Mouse (Mus musculus) midbrain, embryonic 12.5 days (tissue): ENCODE data around the gene Rcn1. TPM values are rescaled to one million over a fixed set of nuclear protein-coding genes. Genes with fewer than 3 reads are reported as not detected.
A peak's percentile ranks its signal among the peaks of the same experiment; 100 is the strongest.

ENCODE experiments used
- ATAC-seq: fragments of 200-750 bp; cut with Nextera tagmentation; 2 replicates; pipeline ENCODE4 v1.8.0; 2017; ENCODE audit warnings: low read depth, moderate TSS enrichment, moderate library complexity; ENCODE audit not compliant: low FRiP score
- H3K27ac ChIP-seq: fragments of 300-500 bp; sonication (generic); replicated peaks from 2 replicates; pipeline ENCODE4 v1.5.1; 2016; ENCODE audit warnings: mild to moderate bottlenecking
- H3K27me3 ChIP-seq: fragments of 300-500 bp; sonication (generic); 2 replicates; pipeline ENCODE4 v1.6.1; 2016; ENCODE audit warnings: mild to moderate bottlenecking
- H3K36me3 ChIP-seq: fragments of 300-500 bp; sonication (generic); 2 replicates; pipeline ENCODE4 v1.6.1; 2016
- H3K4me1 ChIP-seq: fragments of 300-500 bp; sonication (generic); 2 replicates; pipeline ENCODE4 v1.6.1; 2016
- H3K4me2 ChIP-seq: fragments of 300-500 bp; sonication (generic); replicated peaks from 2 replicates; pipeline ENCODE4 v1.6.1; 2016; ENCODE audit warnings: mild to moderate bottlenecking, moderate library complexity
- H3K4me3 ChIP-seq: fragments of 300-500 bp; sonication (generic); 2 replicates; pipeline ENCODE4 v1.5.1; 2016; ENCODE audit warnings: mild to moderate bottlenecking
- H3K9ac ChIP-seq: fragments of 300-500 bp; sonication (generic); replicated peaks from 2 replicates; pipeline ENCODE4 v1.6.1; 2016; ENCODE audit warnings: mild to moderate bottlenecking, moderate library complexity
- H3K9me3 ChIP-seq: fragments of 300-500 bp; sonication (generic); 2 replicates; pipeline ENCODE4 v1.6.1; 2016; ENCODE audit warnings: mild to moderate bottlenecking
- WGBS: fragments of 180-500 bp; shearing (Covaris S2); methylation state at CpG from one replicate; pipeline ENCODE4 v1.1.7; 2016; 5-methylcytosine and 5-hydroxymethylcytosine counted together
- polyA plus RNA-seq: library from polyadenylated mRNA; unstranded; fragments of >200 nt; fragmentation: Nextera tagmentation; extraction: Ambion mirVana; gene quantifications from 2 replicates; pipeline ENCODE4 v1.2.1, GENCODE M21; 2016

Rcn1 gene
- polyA plus RNA-seq, 1 experiment from 2014 or later = 95.7 TPM

DNA sequence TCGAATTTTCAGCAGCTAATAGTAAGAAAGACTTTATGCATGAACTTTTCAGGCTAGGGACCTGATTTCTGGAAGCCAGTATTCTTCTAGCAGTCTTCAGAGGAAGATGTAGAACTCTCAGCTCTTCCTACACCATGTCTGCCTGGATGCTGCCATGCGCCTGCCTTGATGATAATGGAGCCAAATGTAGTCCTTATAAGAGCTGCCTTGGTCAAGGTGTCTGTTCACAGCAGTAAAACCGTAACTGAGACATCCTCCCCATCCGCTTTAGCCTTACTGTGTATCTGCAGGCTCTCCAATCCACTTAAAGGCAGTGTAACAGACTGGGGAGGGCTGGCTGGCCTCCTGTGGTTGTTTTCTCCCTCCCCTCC, 7.7 kb downstream of the Rcn1 start:
- ATAC-seq = no peak
- no peak overlapping the region for H3K4me3 ChIP-seq
- H3K36me3 ChIP-seq = peaks cover 18% of the 10 kb centered on the region; the same call in 1 of the 2 replicates
- 81% methylated on average over 4 of the region's 4 CpGs for WGBS
- no peaks in the 10 kb centered on the region for H3K9me3 ChIP-seq
- H3K27ac ChIP-seq = 0 out of 2 replicates have a peak overlapping the region, but pooled peaks have one; percentile 2
- H3K9ac ChIP-seq = no peak overlapping the region
- H3K4me2 ChIP-seq = no peak overlapping the region
- H3K4me1 ChIP-seq = peaks cover 14% of the 10 kb centered on the region; the same call in 1 of the 2 replicates
- no peaks in the 10 kb centered on the region for H3K27me3 ChIP-seq

DNA sequence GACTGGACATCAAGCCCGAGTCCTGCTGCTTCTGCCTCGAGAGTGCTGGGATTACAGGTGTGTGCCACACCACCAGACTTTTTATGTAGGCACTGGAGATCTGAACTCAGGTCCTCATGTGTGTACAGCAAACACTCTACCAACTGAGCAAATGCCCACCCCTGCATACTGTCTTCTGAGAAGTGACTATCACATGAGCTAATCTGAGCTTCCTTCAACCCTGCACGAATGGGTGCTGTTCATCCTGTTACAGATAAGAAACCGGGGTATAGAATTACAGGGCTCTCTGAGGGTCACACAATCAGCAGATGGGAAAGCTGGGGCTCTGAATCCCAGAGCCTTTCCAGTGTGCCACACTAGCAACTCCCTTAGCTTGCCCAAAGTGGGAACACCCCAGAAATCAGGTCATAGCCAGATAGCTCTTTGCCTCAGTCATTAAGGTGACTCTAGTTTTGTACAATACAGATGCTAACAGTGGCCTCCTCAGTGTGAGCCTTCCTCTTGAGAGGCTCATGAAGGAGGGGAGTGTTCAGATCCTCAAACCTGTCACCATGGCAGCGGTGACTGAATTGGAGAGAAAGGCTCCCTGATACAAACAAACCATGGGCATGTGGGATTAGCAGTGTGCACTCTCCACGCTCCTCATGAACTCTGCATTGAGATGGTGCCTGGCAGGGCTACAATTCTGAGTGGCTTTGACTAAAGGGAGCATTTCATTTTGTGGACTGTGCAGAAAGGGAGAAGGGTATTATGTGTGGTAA, 8.3 kb downstream of the Rcn1 start:
- 70% methylated on average over 6 of the region's 6 CpGs for WGBS

DNA sequence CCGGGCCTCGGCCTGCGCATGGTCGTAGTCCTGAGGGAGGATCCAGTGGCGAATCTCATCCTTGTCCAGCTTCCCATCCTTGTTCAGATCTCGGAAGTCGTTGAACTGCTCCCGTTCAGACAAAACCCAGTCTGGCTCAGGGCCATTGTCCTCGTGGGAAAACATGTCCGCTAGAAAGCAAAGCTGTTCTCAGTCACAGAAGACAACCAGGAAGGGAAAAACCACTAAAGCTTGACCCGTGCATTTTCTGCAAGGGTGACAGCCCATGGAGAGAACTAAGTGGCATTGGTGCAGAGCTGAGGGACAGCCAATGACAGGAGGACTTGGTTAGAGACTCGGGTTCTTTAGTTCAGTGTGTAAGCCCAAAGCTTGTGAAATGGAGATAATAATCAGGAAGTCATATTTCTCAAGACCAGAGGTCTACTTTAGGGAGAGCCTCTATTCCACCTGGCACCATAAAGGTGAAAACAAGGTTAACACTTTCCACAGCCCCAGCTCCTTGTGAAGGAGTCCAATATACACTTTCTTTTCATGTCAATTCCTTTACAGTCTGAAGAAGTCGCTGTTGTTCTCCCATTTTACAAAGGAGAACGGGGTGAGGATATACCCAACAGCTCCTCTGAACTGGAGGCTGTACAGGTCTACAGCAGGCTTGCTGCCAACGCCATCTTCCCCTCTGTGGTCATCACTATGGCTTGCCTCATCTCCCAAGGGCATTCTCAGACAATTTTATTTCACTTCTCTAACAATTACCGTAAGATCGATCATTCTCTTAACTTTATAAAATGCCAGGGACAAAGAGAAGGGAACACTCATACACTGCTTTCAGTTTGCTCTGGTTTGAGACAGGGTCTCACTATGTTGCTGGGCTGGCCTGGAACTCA, 9.9 kb downstream of the Rcn1 start:
- H3K27me3 ChIP-seq = no peaks in the 10 kb centered on the region
- H3K36me3 ChIP-seq = peaks cover 30% of the 10 kb centered on the region
- WGBS = 94% methylated on average over 17 of the region's 17 CpGs
- no peak overlapping the region for H3K27ac ChIP-seq
- H3K4me1 ChIP-seq = peaks cover 14% of the 10 kb centered on the region; the same call in 1 of the 2 replicates
- no peak overlapping the region for H3K4me3 ChIP-seq
- H3K4me2 ChIP-seq = no peak overlapping the region
- no peak for ATAC-seq
- no peak overlapping the region for H3K9ac ChIP-seq
- H3K9me3 ChIP-seq = no peaks in the 10 kb centered on the region

More for the DNA sequence above, 8.3 kb downstream of the Rcn1 start:
- Histone ChIP-seq H3K36me3 (peaks cover 24% of the 10 kb centered on the region), H3K9ac (no peak overlapping the region), H3K27me3 (no peaks in the 10 kb centered on the region), H3K9me3 (no peaks in the 10 kb centered on the region), H3K27ac (0 out of 2 replicates have a peak overlapping the region, but pooled peaks have one; percentile 2), H3K4me1 (peaks cover 14% of the 10 kb centered on the region; the same call in 1 of the 2 replicates), H3K4me3 (no peak overlapping the region), H3K4me2 (no peak overlapping the region)
- peak; percentile 78 for ATAC-seq

DNA sequence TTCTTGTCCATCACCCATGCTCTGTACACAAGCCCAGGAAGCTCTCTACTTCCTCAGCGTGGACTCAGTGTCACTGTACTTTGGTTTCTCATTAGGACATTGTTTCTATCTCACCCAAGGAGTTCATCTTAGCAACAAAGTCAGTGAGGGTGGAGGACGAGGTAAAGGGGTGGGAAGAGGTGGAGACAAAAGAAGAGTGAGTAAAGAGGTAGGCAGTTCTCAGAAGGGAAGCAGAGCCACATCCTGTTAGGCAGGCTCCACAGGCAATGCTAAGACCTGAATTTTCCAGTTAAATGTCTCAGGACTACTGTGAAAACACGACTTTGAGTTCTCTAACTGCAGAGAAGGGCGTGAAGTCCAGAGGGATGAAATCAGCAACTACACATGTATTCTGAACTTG, 12.7 kb downstream of the Rcn1 start:
- no peak overlapping the region for H3K4me3 ChIP-seq
- H3K4me1 ChIP-seq = peaks cover 8% of the 10 kb centered on the region; the same call in 1 of the 2 replicates
- no peak for ATAC-seq
- no peak overlapping the region for H3K27ac ChIP-seq
- peaks cover 24% of the 10 kb centered on the region for H3K36me3 ChIP-seq
- 95% methylated on average over 4 of the region's 4 CpGs for WGBS
- no peaks in the 10 kb centered on the region for H3K27me3 ChIP-seq
- no peak overlapping the region for H3K9ac ChIP-seq
- no peaks in the 10 kb centered on the region for H3K9me3 ChIP-seq
- no peak overlapping the region for H3K4me2 ChIP-seq

DNA sequence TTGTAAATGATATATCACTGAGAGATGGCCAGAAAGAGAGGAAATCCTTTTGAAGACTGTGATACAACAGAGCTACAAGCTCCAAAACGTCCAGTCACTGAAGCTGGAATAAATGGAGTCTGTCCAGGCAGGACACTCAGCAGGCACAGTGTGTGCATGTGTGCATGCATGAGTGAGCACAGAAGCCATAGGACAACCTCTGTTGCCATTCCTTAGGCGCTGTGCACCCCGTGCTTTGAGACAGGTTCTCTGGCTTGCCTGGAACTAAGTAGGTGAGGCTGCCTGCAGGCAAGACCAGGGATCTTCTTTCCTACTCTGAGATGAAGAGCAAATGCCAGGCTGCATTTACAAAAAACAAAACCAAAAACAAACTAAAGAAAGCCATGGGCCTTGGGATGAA, 14.1 kb downstream of the Rcn1 start:
- no peak overlapping the region for H3K4me2 ChIP-seq
- 86% methylated on average over 3 of the region's 3 CpGs for WGBS
- no peaks in the 10 kb centered on the region for H3K4me1 ChIP-seq
- H3K27me3 ChIP-seq = no peaks in the 10 kb centered on the region
- H3K27ac ChIP-seq = no peak overlapping the region
- H3K9ac ChIP-seq = no peak overlapping the region
- no peak overlapping the region for H3K4me3 ChIP-seq
- H3K9me3 ChIP-seq = no peaks in the 10 kb centered on the region
- H3K36me3 ChIP-seq = peaks cover 18% of the 10 kb centered on the region
- ATAC-seq = no peak

DNA sequence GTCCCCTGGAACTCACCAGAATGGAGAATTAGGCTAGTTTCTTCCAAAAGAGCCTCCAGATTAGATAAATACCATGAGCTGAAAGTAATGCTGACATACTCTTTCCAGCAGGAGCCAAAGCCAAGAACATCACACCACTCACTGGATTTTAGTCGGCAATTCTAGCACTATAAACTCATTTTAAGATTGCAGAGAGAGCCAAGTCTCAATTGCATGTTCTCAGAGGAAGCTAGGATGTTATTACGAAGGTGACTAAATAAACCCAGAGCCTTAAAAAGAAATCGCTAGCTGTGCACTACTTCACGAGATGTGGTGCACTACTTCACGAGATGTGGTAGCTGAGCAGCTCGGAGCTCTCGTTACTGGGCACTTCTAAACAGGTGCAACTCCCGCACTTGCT, 16.1 kb downstream of the Rcn1 start:
- H3K9me3 ChIP-seq = no peaks in the 10 kb centered on the region
- 93% methylated on average over 8 of the region's 8 CpGs for WGBS
- no peak for ATAC-seq

DNA sequence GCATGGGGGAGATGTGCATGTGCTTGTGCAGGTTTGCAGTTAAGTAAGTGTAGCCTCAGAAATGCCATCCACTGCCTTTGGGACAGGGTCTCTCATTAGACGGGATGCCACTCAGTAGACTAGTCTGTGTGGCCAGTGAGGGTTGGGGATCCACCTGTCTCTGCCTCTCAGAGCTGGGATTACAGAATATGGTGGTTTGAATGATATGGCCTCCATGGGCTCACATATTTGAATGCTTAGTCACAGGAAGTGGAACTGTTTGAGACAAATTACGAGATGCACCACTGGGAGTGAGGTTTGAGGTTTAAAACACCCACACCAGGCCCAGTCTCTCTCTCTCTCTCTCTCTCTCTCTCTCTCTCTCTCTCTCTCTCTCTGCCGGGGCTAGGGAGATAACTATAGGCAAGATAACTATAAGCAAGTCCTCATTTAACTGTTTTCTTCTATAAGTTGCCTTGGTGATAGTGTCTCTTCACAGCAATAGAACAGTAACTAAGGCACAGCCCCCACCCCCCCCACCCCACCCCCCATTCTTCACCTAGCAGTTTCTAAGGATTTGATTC, 18.3 kb downstream of the Rcn1 start:
- ATAC-seq = no peak
- WGBS = 83% methylated on average over 3 of the region's 3 CpGs
- H3K9ac ChIP-seq = no peak overlapping the region
- no peaks in the 10 kb centered on the region for H3K9me3 ChIP-seq
- H3K27ac ChIP-seq = no peak overlapping the region
- H3K27me3 ChIP-seq = 0 out of 2 replicates have a peak, but pooled peaks cover 4% of the 10 kb centered on the region
- H3K4me3 ChIP-seq = no peak overlapping the region
- H3K4me2 ChIP-seq = no peak overlapping the region
- peaks cover 6% of the 10 kb centered on the region for H3K36me3 ChIP-seq
- no peaks in the 10 kb centered on the region for H3K4me1 ChIP-seq

More for the DNA sequence above, 16.1 kb downstream of the Rcn1 start:
- no peaks in the 10 kb centered on the region for H3K4me1 ChIP-seq
- H3K9ac ChIP-seq = no peak overlapping the region
- no peak overlapping the region for H3K27ac ChIP-seq
- H3K4me3 ChIP-seq = no peak overlapping the region
- no peak overlapping the region for H3K4me2 ChIP-seq
- peaks cover 15% of the 10 kb centered on the region for H3K36me3 ChIP-seq
- H3K27me3 ChIP-seq = 0 out of 2 replicates have a peak, but pooled peaks cover 4% of the 10 kb centered on the region

DNA sequence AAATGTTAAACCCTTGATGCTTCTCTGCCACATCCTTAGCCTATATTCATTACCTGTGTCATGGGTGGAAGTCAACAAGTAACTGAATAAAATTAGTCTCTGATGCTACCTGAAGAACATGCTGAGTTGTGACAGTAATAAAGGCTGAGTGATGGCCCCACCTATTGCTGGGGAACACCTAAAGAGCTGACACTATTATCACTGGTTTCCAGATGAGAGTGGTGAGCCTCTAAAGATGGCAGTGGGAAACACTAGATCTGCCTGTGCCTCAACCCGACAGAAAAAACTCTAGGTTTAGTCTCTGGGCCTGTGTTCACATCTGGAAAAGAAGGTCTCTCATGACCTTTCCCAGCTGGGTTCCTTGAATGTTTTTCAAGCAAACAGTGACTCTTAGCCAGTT, 19.4 kb downstream of the Rcn1 start:
- H3K9ac ChIP-seq = no peak overlapping the region
- H3K27ac ChIP-seq = no peak overlapping the region
- H3K4me2 ChIP-seq = no peak overlapping the region
- no peak for ATAC-seq
- H3K4me3 ChIP-seq = no peak overlapping the region
- WGBS = 77% methylated on average over 1 of the region's 1 CpGs
- H3K36me3 ChIP-seq = 0 out of 2 replicates have a peak, but pooled peaks cover 3% of the 10 kb centered on the region
- H3K4me1 ChIP-seq = no peaks in the 10 kb centered on the region
- 0 out of 2 replicates have a peak, but pooled peaks cover 8% of the 10 kb centered on the region for H3K27me3 ChIP-seq
- H3K9me3 ChIP-seq = no peaks in the 10 kb centered on the region

DNA sequence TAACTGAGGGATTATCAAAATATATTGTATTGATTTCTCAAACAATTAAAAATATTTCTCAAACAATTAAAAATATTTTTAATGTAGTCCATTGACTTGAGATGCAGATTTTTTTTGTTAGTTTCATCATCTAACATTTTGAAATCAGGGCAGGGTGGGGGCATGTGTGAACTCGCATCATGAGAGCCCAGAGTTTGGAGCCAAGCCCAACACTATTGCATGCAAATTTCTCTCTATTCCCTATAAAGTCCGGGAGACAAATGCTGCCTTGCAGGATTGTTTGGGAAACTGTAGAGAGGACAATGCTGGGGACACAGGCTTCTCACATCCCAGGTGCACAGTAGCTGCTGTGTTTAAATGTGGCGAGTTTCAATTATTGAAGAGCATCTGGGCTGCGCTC, 23.4 kb downstream of the Rcn1 start:
- no peaks in the 10 kb centered on the region for H3K9me3 ChIP-seq
- no peak for ATAC-seq
- peaks cover 35% of the 10 kb centered on the region for H3K27me3 ChIP-seq
- peaks cover 2% of the 10 kb centered on the region; the same call in 1 of the 2 replicates for H3K4me1 ChIP-seq
- no peak overlapping the region for H3K9ac ChIP-seq
- 83% methylated on average over 4 of the region's 4 CpGs for WGBS
- H3K4me2 ChIP-seq = no peak overlapping the region
- no peaks in the 10 kb centered on the region for H3K36me3 ChIP-seq
- no peak overlapping the region for H3K4me3 ChIP-seq
- no peak overlapping the region for H3K27ac ChIP-seq

DNA sequence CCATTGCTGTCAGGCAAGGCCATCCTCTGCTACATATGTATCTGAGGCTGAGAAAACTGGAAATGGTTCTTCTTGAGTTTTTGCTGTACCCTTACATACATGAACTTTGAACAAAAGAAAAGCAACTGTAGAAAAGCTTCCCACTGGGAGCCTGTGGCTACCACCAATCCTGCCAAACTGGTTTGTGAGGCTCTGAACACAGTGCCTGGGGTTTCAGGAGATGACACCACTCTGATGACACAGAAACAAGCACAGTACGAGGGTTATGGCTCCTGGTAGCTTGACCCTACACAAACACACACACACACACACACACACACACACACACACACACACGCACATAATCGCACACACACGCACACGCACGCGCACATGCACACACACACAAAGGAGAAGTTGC, 23.9 kb downstream of the Rcn1 start:
- WGBS = 85% methylated on average over 7 of the region's 7 CpGs
- no peak overlapping the region for H3K4me2 ChIP-seq
- no peak overlapping the region for H3K9ac ChIP-seq
- no peaks in the 10 kb centered on the region for H3K36me3 ChIP-seq
- no peak overlapping the region for H3K4me3 ChIP-seq
- ATAC-seq = no peak
- peaks cover 37% of the 10 kb centered on the region for H3K27me3 ChIP-seq
- H3K9me3 ChIP-seq = no peaks in the 10 kb centered on the region
- H3K4me1 ChIP-seq = peaks cover 7% of the 10 kb centered on the region; the same call in 1 of the 2 replicates
- H3K27ac ChIP-seq = no peak overlapping the region

DNA sequence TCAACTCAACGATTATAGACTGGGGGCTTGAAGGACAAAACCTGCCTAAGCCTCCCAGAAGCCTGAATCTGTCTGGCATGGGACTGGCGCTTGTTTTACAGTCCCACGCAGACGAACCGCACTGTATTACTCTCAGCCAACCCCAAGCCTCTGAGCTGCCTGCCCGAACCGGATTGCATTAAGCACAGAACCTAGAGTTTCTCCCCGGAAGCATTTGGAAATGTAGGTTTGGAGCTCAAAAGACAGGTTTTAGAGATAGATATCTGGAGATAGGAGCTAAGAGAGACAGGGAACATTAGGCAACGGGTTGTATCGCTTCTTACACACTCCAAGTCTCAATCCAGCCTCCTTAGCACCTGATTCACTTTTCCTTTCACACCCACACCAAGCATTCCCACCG, 25.5 kb downstream of the Rcn1 start:
- Histone ChIP-seq H3K36me3 (no peaks in the 10 kb centered on the region), H3K4me3 (no peak overlapping the region), H3K4me1 (peaks cover 9% of the 10 kb centered on the region; the same call in 1 of the 2 replicates), H3K27ac (no peak overlapping the region), H3K9me3 (no peaks in the 10 kb centered on the region), H3K4me2 (no peak overlapping the region), H3K9ac (no peak overlapping the region), H3K27me3 (peaks cover 42% of the 10 kb centered on the region)
- no peak for ATAC-seq
- WGBS = 91% methylated on average over 11 of the region's 11 CpGs
